Mouse (Mus musculus) intestine, embryonic 14.5 days (tissue): Measurements from ENCODE around the gene Zcchc14. TPM values are rescaled to one million over a fixed set of nuclear protein-coding genes. Genes with fewer than 3 reads are reported as not detected.
A peak's percentile ranks its signal among the peaks of the same experiment; 100 is the strongest.

Source experiments
- ATAC-seq: fragments of 200-750 bp; cut with Nextera tagmentation; replicated peaks from 2 replicates; pipeline ENCODE4 v1.8.0; 2017; ENCODE audit warnings: low read depth, moderate number of reproducible peaks, moderate TSS enrichment, moderate library complexity; ENCODE audit not compliant: low FRiP score, low TSS enrichment
- DNase-seq: peaks from one replicate; pipeline ENCODE4 v3.0.0-alpha.2; 2018; ENCODE audit warnings: low spot score
- H3K27ac ChIP-seq: fragments of 300-500 bp; sonication (generic); 2 replicates; pipeline ENCODE4 v1.5.1; 2014; ENCODE audit warnings: low read depth, mild to moderate bottlenecking, control low read depth
- H3K27me3 ChIP-seq: fragments of 300-500 bp; sonication (generic); replicated peaks from 2 replicates; pipeline ENCODE4 v1.6.1; 2014; ENCODE audit warnings: low read length, control low read depth; ENCODE audit not compliant: control insufficient read depth, insufficient read depth
- H3K36me3 ChIP-seq: fragments of 300-500 bp; sonication (generic); 2 replicates; pipeline ENCODE4 v1.6.1; 2014; ENCODE audit warnings: low read length, control low read depth; ENCODE audit not compliant: control insufficient read depth, insufficient read depth
- H3K4me1 ChIP-seq: fragments of 300-500 bp; sonication (generic); replicated peaks from 2 replicates; pipeline ENCODE4 v1.6.1; 2014; ENCODE audit warnings: low read length, control low read depth, mixed read lengths; ENCODE audit not compliant: control insufficient read depth, insufficient read depth
- H3K4me2 ChIP-seq: fragments of 300-500 bp; sonication (generic); 2 replicates; pipeline ENCODE4 v1.6.1; 2014; ENCODE audit warnings: low read length
- H3K4me3 ChIP-seq: fragments of 300-500 bp; sonication (generic); 2 replicates; pipeline ENCODE4 v1.5.1; 2014; ENCODE audit warnings: low read depth, low read length, control low read depth, mixed read lengths
- H3K9ac ChIP-seq: fragments of 300-500 bp; sonication (generic); 2 replicates; pipeline ENCODE4 v1.6.1; 2014; ENCODE audit warnings: mild to moderate bottlenecking, low read length
- H3K9me3 ChIP-seq: fragments of 300-500 bp; sonication (generic); 2 replicates; pipeline ENCODE4 v1.6.1; 2016; ENCODE audit warnings: low read length, control low read depth; ENCODE audit not compliant: control insufficient read depth
- WGBS: fragments of 180-500 bp; shearing (Covaris S2); extraction: QIAGEN DNeasy Blood & Tissue Kit; methylation state at CpG from one replicate; pipeline ENCODE4 v1.1.7; 2014; 5-methylcytosine and 5-hydroxymethylcytosine counted together
- polyA plus RNA-seq: library from polyadenylated mRNA; unstranded; fragments of >200 nt; fragmentation: Nextera tagmentation; extraction: Ambion mirVana; gene quantifications from 2 replicates; pipeline ENCODE4 v1.2.1, GENCODE M21; 2014

Zcchc14 gene
- polyA plus RNA-seq, 1 experiment from 2014 or later, result 21.9 TPM

GRCm38 (mm10) chr8:121590203-121591177, 62.2 kb downstream of the Zcchc14 start, which contains the start of gene Map1lc3b:
Gene Map1lc3b, plus strand, starts transcription at chr8:121590361.
- peaks cover 11% of the 10 kb centered on the region for H3K36me3 ChIP-seq
- peak; percentile 81 for ATAC-seq
- H3K9ac ChIP-seq, result peak within 1 kb of the TSS; percentile 79
- peak within 1 kb of the TSS; percentile 88 for H3K4me2 ChIP-seq
- H3K4me1 ChIP-seq, result peaks cover 19% of the 10 kb centered on the region
- H3K27me3 ChIP-seq, result no peaks in the 10 kb centered on the region
- H3K9me3 ChIP-seq, result no peaks in the 10 kb centered on the region
- DNase-seq, result peak; percentile 97
- peak within 1 kb of the TSS; percentile 94 for H3K4me3 ChIP-seq
- H3K27ac ChIP-seq, result peak within 1 kb of the TSS; percentile 62; the same call in 1 of the 2 replicates
- WGBS, result under 1% methylated on average over 89 of the region's 94 CpGs

DNA sequence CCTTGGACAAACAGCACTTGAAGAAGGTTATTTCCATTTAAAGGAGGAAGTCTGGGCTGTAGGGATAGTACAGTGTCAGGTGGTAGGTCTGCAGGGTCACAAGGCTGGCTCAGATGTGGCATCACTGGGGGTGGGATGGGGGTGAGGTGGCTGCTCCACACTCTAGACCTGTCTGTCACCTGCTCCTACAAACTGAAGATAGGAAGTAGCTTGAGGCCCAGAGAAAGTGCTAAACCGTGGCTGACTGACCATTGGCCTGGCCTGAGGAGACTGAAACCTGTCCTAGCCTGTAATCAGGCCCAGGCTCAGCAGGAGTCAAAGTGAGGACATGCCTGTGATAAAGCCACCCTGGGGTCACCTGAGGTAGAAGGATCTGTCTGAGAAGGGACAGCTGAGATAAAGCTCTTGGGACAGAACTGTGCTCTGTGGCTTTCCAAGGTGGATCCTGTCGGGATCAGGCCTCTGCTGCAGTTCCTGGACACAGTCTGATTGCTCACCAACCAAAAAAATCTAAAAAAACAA, 63.4 kb downstream of the Zcchc14 start:
- ATAC-seq, result no peak
- Histone ChIP-seq H3K4me1 (peaks cover 23% of the 10 kb centered on the region), H3K27ac (no peak overlapping the region), H3K4me2 (no peak overlapping the region), H3K9ac (no peak overlapping the region), H3K4me3 (no peak overlapping the region), H3K36me3 (no peaks in the 10 kb centered on the region; the same call in 1 of the 2 replicates), H3K9me3 (no peaks in the 10 kb centered on the region), H3K27me3 (no peaks in the 10 kb centered on the region)
- WGBS, result 43% methylated on average over 2 of the region's 2 CpGs
- no peak for DNase-seq

DNA sequence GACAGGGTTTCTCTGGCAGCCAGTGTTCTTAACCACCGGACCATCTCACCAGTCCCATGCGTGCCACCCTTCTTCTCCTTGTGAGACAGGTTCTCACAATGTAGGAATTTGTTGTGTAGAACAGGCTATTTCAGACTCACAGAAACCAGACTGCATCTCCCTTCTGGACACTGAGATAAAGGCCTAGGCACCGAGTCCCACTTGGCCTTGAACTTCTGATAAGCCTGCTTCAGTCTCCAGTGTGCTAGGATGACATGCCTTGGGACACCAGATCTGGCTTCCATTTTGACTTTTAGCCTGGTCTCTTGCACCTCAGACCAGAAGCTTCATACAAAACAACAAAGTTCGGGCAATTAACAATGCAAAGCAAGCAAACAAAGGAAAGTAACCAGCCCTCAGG, 64.0 kb downstream of the Zcchc14 start:
- no peak for ATAC-seq
- Histone ChIP-seq H3K4me1 (peaks cover 23% of the 10 kb centered on the region), H3K36me3 (no peaks in the 10 kb centered on the region; the same call in 1 of the 2 replicates), H3K9me3 (no peaks in the 10 kb centered on the region), H3K4me2 (no peak overlapping the region), H3K27me3 (no peaks in the 10 kb centered on the region), H3K27ac (no peak overlapping the region), H3K9ac (no peak overlapping the region), H3K4me3 (no peak overlapping the region)
- 82% methylated on average over 4 of the region's 4 CpGs for WGBS
- no peak for DNase-seq

GRCm38 (mm10) chr8:121585159-121585825, 67.4 kb downstream of the Zcchc14 start:
- Histone ChIP-seq H3K4me2 (peak overlapping the region; percentile 65), H3K36me3 (no peaks in the 10 kb centered on the region), H3K27ac (0 out of 2 replicates have a peak overlapping the region, but pooled peaks have one; percentile 47), H3K9ac (peak overlapping the region; percentile 56), H3K9me3 (no peaks in the 10 kb centered on the region), H3K4me1 (peaks cover 10% of the 10 kb centered on the region), H3K27me3 (no peaks in the 10 kb centered on the region), H3K4me3 (peak overlapping the region; percentile 63)
- under 1% methylated on average over 47 of the region's 47 CpGs for WGBS
- DNase-seq (peak; percentile 97), ATAC-seq (peak; percentile 95)

DNA sequence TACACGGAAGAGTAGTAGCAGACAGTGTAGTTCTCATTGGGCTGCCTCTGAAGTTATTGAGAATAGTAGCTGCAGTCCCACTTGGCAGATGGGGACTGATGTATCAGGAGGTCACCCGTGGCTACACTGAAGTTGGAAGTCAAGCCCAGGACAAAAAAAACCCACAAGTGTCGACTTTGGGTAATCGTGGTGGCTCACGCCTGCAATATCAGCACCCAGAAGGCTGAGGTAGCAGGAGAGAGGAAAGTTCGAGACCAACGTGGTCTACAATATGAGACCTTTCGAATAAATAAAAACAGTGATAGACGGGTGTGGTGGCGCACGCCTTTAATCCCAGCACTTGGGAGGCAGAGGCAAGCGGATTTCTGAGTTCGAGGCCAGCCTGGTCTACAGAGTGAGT, 68.0 kb downstream of the Zcchc14 start:
- Histone ChIP-seq H3K4me1 (peaks cover 8% of the 10 kb centered on the region), H3K9me3 (no peaks in the 10 kb centered on the region), H3K4me3 (peak overlapping the region; percentile 63), H3K27ac (0 out of 2 replicates have a peak overlapping the region, but pooled peaks have one; percentile 47), H3K9ac (no peak overlapping the region; the same call in 1 of the 2 replicates), H3K4me2 (peak overlapping the region; percentile 63), H3K27me3 (no peaks in the 10 kb centered on the region), H3K36me3 (no peaks in the 10 kb centered on the region)
- ATAC-seq (no peak), DNase-seq (no peak)
- WGBS, result 38% methylated on average over 13 of the region's 13 CpGs

GRCm38 (mm10) chr8:121583653-121584052, 69.0 kb downstream of the Zcchc14 start:
- Histone ChIP-seq H3K27me3 (no peaks in the 10 kb centered on the region), H3K9ac (no peak overlapping the region), H3K27ac (no peak overlapping the region), H3K9me3 (no peaks in the 10 kb centered on the region), H3K4me1 (peaks cover 9% of the 10 kb centered on the region), H3K4me2 (no peak overlapping the region), H3K4me3 (no peak overlapping the region), H3K36me3 (no peaks in the 10 kb centered on the region)
- DNase-seq (no peak), ATAC-seq (no peak)
- 56% methylated on average over 8 of the region's 8 CpGs for WGBS

DNA sequence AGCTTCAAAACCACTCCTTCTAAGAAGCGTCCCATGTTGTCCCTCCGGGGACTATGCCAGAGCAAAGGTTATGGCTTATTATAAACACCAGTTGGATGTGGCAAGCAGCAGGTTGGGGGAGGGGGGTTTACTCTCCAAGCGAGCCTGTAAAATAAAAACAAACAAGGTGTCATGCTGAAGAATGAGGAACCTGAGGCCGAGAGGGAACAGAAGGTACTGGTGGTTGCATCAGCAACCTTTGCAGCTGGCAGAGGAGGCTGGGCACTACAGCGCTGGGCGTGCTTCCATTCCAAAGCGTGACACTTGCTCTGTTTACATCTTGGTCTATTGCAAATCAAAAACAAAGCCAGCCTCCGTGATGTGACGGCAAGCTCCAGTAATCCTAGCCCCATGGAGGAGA, 72.2 kb downstream of the Zcchc14 start:
- Histone ChIP-seq H3K4me2 (no peak overlapping the region), H3K9me3 (no peaks in the 10 kb centered on the region), H3K9ac (no peak overlapping the region), H3K4me1 (peaks cover 21% of the 10 kb centered on the region), H3K4me3 (no peak overlapping the region), H3K36me3 (no peaks in the 10 kb centered on the region), H3K27ac (no peak overlapping the region), H3K27me3 (no peaks in the 10 kb centered on the region)
- ATAC-seq (no peak), DNase-seq (no peak)
- WGBS, result 21% methylated on average over 9 of the region's 9 CpGs

DNA sequence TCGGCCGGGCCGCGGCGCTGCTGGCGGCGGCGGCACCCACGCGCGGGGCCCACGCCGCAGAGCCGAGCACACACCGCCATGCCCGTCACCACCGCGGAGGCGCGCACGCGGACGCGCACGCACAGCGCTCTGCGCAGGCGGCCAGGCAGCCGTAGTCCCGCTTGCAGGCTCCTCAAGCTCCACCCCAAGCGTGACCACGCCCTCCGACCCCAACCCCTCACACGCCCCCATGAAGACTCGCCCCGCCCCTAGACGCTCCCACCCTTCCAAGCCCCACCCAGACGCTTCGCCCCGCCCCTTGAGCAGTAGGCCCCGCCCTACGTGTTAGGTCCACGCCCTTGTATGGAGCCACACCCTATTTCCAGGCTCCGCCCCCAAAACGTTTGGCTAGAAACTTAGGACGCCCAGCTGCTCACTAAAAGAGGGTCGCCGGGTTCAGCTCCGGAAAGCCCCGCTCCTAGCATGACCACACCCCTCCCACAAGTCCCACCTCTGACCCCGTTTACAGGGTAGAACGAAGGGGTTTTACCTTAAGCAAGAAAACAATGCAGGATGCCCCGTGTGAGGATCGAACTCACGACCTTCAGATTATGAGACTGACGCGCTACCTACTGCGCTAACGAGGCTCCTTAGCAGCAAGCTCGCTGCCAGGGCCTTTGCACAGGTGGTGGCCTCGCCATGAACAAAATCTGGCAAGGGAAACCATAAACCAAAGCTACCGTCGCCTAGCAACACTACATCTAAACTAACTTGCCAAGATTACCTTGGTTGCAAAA, 73.8 kb downstream of the Zcchc14 start, which contains the start of gene Fbxo31:
Fbxo31 (minus strand) TSS at position 131 of the 776 bp plus-strand sequence.
- 2% methylated on average over 62 of the region's 63 CpGs for WGBS
- peak; percentile 92 for ATAC-seq

More for the DNA sequence above, 73.8 kb downstream of the Zcchc14 start, which contains the start of gene Fbxo31:
- peaks cover 17% of the 10 kb centered on the region for H3K4me1 ChIP-seq
- H3K4me3 ChIP-seq, result peak within 1 kb of the TSS; percentile 97
- DNase-seq, result peak; percentile 97
- peak within 1 kb of the TSS; percentile 76 for H3K9ac ChIP-seq
- H3K36me3 ChIP-seq, result no peaks in the 10 kb centered on the region
- H3K27me3 ChIP-seq, result no peaks in the 10 kb centered on the region
- no peaks in the 10 kb centered on the region for H3K9me3 ChIP-seq
- peak within 1 kb of the TSS; percentile 43; the same call in 1 of the 2 replicates for H3K27ac ChIP-seq
- H3K4me2 ChIP-seq, result peak within 1 kb of the TSS; percentile 89
